Mouse (Mus musculus) ES-E14 (cell line): Measurements from ENCODE around the gene Pllp.

Source experiments
- MAFK ChIP-seq: IDR thresholded peaks from 2 replicates; pipeline ENCODE4 v1.6.1; 2014; ENCODE audit warnings: mild to moderate bottlenecking, low read depth, low read length, inconsistent platforms; ENCODE audit not compliant: insufficient read depth
- ZC3H11A ChIP-seq: IDR thresholded peaks from 2 replicates; pipeline ENCODE4 v1.6.1; 2012; ENCODE audit warnings: low read depth, mild to moderate bottlenecking, inconsistent platforms, low read length, borderline replicate concordance

- TF ChIP-seq ZC3H11A (no peak), MAFK (no peak)
Measured at GRCm38 (mm10) chr8:94641938-94642337, 54.1 kb downstream of the Pllp start.
